Mouse (Mus musculus) liver, adult 2 months (tissue): ENCODE measurements at regions not wholly inside any gene's neighbourhood (a gene's known extent, or its start where the extent isn't known, plus 50 kb on each side); places are given as distances from the start of the nearest gene placed in this dataset.

Experiments
- CTCF ChIP-seq: fragments of 200-500 bp; IDR thresholded peaks from 2 replicates; pipeline ENCODE4 v1.5.1; 2011; ENCODE audit warnings: low read depth, low read length, control low read depth
- POLR2A ChIP-seq: fragments of 200-500 bp; IDR thresholded peaks from 2 replicates; pipeline ENCODE4 v1.6.1; 2011; ENCODE audit warnings: low read length, control low read depth; ENCODE audit not compliant: insufficient read depth; ENCODE audit errors: extremely low read depth

DNA sequence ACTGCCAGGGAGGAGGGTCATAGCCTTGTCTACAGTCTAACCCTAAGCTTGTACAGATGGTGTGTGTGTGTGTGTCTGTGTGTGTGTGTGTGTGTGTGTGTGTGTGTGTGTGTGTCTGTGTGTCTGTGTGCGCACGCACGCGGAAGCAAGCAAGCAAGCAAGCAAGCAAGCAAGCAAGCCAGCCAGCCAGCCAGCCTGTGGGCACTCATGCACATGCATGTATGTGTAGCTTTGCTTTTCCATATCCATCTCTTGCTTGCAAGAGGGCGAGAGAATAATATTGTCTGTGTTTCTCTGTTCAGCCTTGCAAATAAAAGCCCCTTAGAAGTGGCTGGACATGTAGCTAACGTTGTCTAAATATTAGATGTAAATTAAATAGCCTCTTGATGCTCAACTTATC lies 230.8 kb upstream of the Dnajc19 start:
- no peak for TF ChIP-seq CTCF
- no peak for TF ChIP-seq POLR2A
